Comparison of ENCODE assay signal across 10 mouse cellular contexts in the genomic region with DNA sequence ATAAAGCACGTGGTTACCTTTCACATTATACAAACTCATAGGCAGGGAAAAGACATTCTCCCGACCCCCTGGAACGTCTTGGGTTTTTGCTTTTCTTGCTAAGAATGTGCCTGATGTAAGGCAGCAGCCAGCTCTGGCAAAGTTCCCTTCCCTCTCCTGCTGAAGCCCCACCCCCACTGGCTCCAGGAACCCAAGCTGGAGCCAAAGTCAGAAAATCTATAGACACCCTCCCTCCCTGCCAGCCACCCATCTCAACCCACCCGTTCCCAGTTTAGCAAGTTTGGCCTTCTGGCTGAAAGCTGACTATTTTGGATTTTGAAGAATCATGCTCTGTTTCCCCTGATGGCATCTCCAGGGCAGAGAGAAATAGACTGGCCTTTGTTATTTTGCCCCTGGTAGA.
DNase-seq lines count a peak whose midpoint lies in the region; ATAC-seq and TF ChIP-seq lines count a peak whose summit lies in the region.
"Had no signal": no experiment of that assay in that cellular context is flagged by ENCODE, and none has a peak within 500 bp of the region (broad histone marks: within the 10 kb centered on the region; RNA-seq: fewer than 3 reads in every experiment).

No protein-coding gene starts in this region.

- H3K27me3 ChIP-seq in kidney, adult 2 months (replicated peaks; ENCODE audit: control insufficient read depth, insufficient read depth, low read length), result no peaks in the 10 kb centered on the region
- no peaks in the 10 kb centered on the region for H3K27me3 ChIP-seq in neural tube, embryonic 15.5 days (replicated peaks)

- H3K27ac ChIP-seq in kidney, adult 2 months (ENCODE audit: insufficient read depth, low read depth, low read length), result no peak overlapping the region
- no peak overlapping the region for H3K27ac ChIP-seq in neural tube, embryonic 15.5 days (replicated peaks)

- no peaks in the 10 kb centered on the region for H3K36me3 ChIP-seq in kidney, adult 2 months (ENCODE audit: control insufficient read depth, insufficient read depth, low read length)
- H3K36me3 ChIP-seq in neural tube, embryonic 15.5 days, result no peaks in the 10 kb centered on the region

- ATAC-seq in neural tube, embryonic 15.5 days (ENCODE audit: low FRiP score), result no peak

- no peak for TF ChIP-seq CTCF in kidney, adult 2 months (conservative IDR thresholded peaks at IDR 0.05; ENCODE audit: insufficient read depth, insufficient read length, low read depth, low read length)

- DNase-seq in adrenal gland, postnatal 10 days, result peak; percentile 36
- no peak for DNase-seq in adrenal gland, postnatal 14 days
- DNase-seq in kidney, adult 2 months, result peak; percentile 4
- DNase-seq in kidney, postnatal 14 days, result no peak
- DNase-seq in testis, postnatal 10 days (ENCODE audit: low spot score), result peak; percentile 55
- no peak for DNase-seq in testis, postnatal 14 days (ENCODE audit: low spot score)
- no peak for DNase-seq in urinary bladder, postnatal 14 days (ENCODE audit: low spot score)
- DNase-seq: heart, postnatal 36 days had no signal

- H3K4me1 ChIP-seq in kidney, adult 2 months (ENCODE audit: control insufficient read depth, insufficient read depth, low read length), result peaks cover 6% of the 10 kb centered on the region; the same call in 1 of the 2 replicates
- H3K4me1 ChIP-seq in neural tube, embryonic 15.5 days, result no peaks in the 10 kb centered on the region

- no peak overlapping the region for H3K4me3 ChIP-seq in kidney, adult 2 months (ENCODE audit: insufficient read depth, low read depth, low read length)
- no peak overlapping the region for H3K4me3 ChIP-seq in neural tube, embryonic 15.5 days (replicated peaks)
- H3K4me3 ChIP-seq: erythroblast, embryonic 14.5 days had no signal

- no peak for TF ChIP-seq POLR2A in kidney, adult 2 months (IDR thresholded peaks at IDR 0.05; ENCODE audit: low read depth, low read length)

- no peak overlapping the region for H3K4me2 ChIP-seq in neural tube, embryonic 15.5 days

- H3K9me3 ChIP-seq in neural tube, embryonic 15.5 days (replicated peaks), result no peaks in the 10 kb centered on the region

- 11% methylated on average over 4 of the region's 4 CpGs for WGBS in kidney, adult 2 months
- 57% methylated on average over 4 of the region's 4 CpGs for WGBS in neural tube, embryonic 15.5 days

- no peak overlapping the region for H3K9ac ChIP-seq in neural tube, embryonic 15.5 days (replicated peaks)

Comparison
In these comparisons a context has a peak if more than half of its experiments do, and no peak if none do; other contexts are left out.
1. DNase-seq: peak in adrenal gland, postnatal 10 days (single experiment), kidney, adult 2 months (single experiment) and testis, postnatal 10 days (single experiment); none in adrenal gland, postnatal 14 days (single experiment), kidney, postnatal 14 days (single experiment), testis, postnatal 14 days (single experiment) and urinary bladder, postnatal 14 days (single experiment).